Mouse (Mus musculus) liver, embryonic 13.5 days (tissue): Measurements from ENCODE around the gene Actn4. TPM values are rescaled to one million over a fixed set of nuclear protein-coding genes. Genes with fewer than 3 reads are reported as not detected.

ENCODE experiments used
- polyA plus RNA-seq: library from polyadenylated mRNA; unstranded; fragments of >200 nt; fragmentation: Nextera tagmentation; extraction: Ambion mirVana; gene quantifications from 2 replicates; pipeline ENCODE4 v1.2.1, GENCODE M21; 2015

Actn4 gene
- polyA plus RNA-seq, 1 experiment from 2014 or later = 116 TPM

Other genes starting within 250 kb of the Actn4 start
- gene Fbxo17, start 245.5 kb downstream of the Actn4 start, polyA plus RNA-seq = 1.4 and 1.8 TPM in 2 replicates
- 106 and 112 TPM in 2 replicates for gene Mrps12, start 220.5 kb downstream of the Actn4 start, polyA plus RNA-seq
- gene Sars2, start 220.3 kb downstream of the Actn4 start, polyA plus RNA-seq = 16.3 and 17.0 TPM in 2 replicates
- not detected in 2 replicates for gene Ccer2, start 206.2 kb downstream of the Actn4 start, polyA plus RNA-seq
- 25.1 and 28.4 TPM in 2 replicates for gene Sirt2, start 195.6 kb downstream of the Actn4 start, polyA plus RNA-seq
- 37.0 and 37.1 TPM in 2 replicates for gene Nfkbib, start 194.8 kb downstream of the Actn4 start, polyA plus RNA-seq
- 10.8 and 12.0 TPM in 2 replicates for gene Rinl, start 173.4 kb downstream of the Actn4 start, polyA plus RNA-seq
- gene Hnrnpl, start 153.8 kb downstream of the Actn4 start, polyA plus RNA-seq = 130 and 154 TPM in 2 replicates
- gene Ech1, start 137.1 kb downstream of the Actn4 start, polyA plus RNA-seq = 74.5 and 77.7 TPM in 2 replicates
- gene Lgals4, start 128.5 kb downstream of the Actn4 start, polyA plus RNA-seq = 1.6 and 3.1 TPM in 2 replicates
- 0.44 TPM in 1 of 2 replicates, not detected in the other for gene Lgals7, start 98.5 kb downstream of the Actn4 start, polyA plus RNA-seq
- 0.09 and 0.13 TPM in 2 replicates for gene Capn12, start 80.9 kb downstream of the Actn4 start, polyA plus RNA-seq
- 294 and 308 TPM in 2 replicates for gene Eif3k, start 19.5 kb upstream of the Actn4 start, polyA plus RNA-seq
- 27.4 and 29.1 TPM in 2 replicates for gene Map4k1, start 19.7 kb upstream of the Actn4 start, polyA plus RNA-seq
- gene Ryr1, start 162.8 kb upstream of the Actn4 start, polyA plus RNA-seq = 0.16 and 0.22 TPM in 2 replicates
- gene Rasgrp4, start 172.5 kb upstream of the Actn4 start, polyA plus RNA-seq = 0.29 and 0.32 TPM in 2 replicates
- gene Fam98c, start 193.9 kb upstream of the Actn4 start, polyA plus RNA-seq = 8.1 and 8.5 TPM in 2 replicates
- gene Ggn, start 207.9 kb upstream of the Actn4 start, polyA plus RNA-seq = 0.07 and 0.10 TPM in 2 replicates
- 0.23 and 0.41 TPM in 2 replicates for gene Spred3, start 208.1 kb upstream of the Actn4 start, polyA plus RNA-seq
- gene Psmd8, start 218.4 kb upstream of the Actn4 start, polyA plus RNA-seq = 136 and 155 TPM in 2 replicates